Mouse (Mus musculus): ENCODE results near the gene Cacna1c. TPM values are rescaled to one million over a fixed set of nuclear protein-coding genes. Genes with fewer than 3 reads are reported as not detected.

The Cacna1c gene
- total and polyA plus RNA-seq, 2 experiments from 2014 or later, result 5.1 to 39.4 TPM

- 86% methylated on average over 8 of the region's 8 CpGs for WGBS
- Histone ChIP-seq H3K4me1 (ENCODE audit: insufficient read depth, low read length) (no peaks in the 10 kb centered on the region), H3K27me3 (ENCODE audit: insufficient read depth, low read length) (no peaks in the 10 kb centered on the region), H3K27ac (no peak overlapping the region), H3K4me2 (ENCODE audit: low read depth, low read length) (no peak overlapping the region), H3K36me3 (ENCODE audit: insufficient read depth, low read length) (no peaks in the 10 kb centered on the region), H3K4me3 (ENCODE audit: low read length) (no peak overlapping the region), H3K9ac (replicated peaks; ENCODE audit: low read length) (no peak overlapping the region), H3K9me3 (ENCODE audit: low read length) (no peaks in the 10 kb centered on the region)
- DNase-seq (ENCODE audit: low spot score), result no peak
- ATAC-seq, result no peak
- TF ChIP-seq CTCF (IDR thresholded peaks at IDR 0.05; ENCODE audit: low read depth), result no peak
Observed at GRCm38 (mm10) chr6:118779201-118779600, 417.0 kb downstream of the Cacna1c start.

GRCm38 (mm10) chr6:118777457-118777856 is 418.8 kb downstream of the Cacna1c start:
- Histone ChIP-seq H3K27ac (no peak overlapping the region), H3K36me3 (ENCODE audit: insufficient read depth, low read length) (no peaks in the 10 kb centered on the region), H3K9me3 (ENCODE audit: low read length) (no peaks in the 10 kb centered on the region), H3K9ac (replicated peaks; ENCODE audit: low read length) (no peak overlapping the region), H3K4me3 (ENCODE audit: low read length) (no peak overlapping the region), H3K4me1 (ENCODE audit: insufficient read depth, low read length) (no peaks in the 10 kb centered on the region), H3K4me2 (ENCODE audit: low read depth, low read length) (no peak overlapping the region), H3K27me3 (ENCODE audit: insufficient read depth, low read length) (no peaks in the 10 kb centered on the region)
- ATAC-seq (no peak), DNase-seq (ENCODE audit: low spot score) (no peak)
- TF ChIP-seq CTCF (IDR thresholded peaks at IDR 0.05; ENCODE audit: low read depth), result no peak
- 68% methylated on average over 8 of the region's 8 CpGs for WGBS

GRCm38 (mm10) chr6:118776459-118776858 is 419.8 kb downstream of the Cacna1c start:
- H3K4me2 ChIP-seq (ENCODE audit: low read depth, low read length), result no peak overlapping the region
- ATAC-seq (peak; percentile 39; the same call in 1 of the 2 replicates), DNase-seq (ENCODE audit: low spot score) (peak; percentile 37)
- TF ChIP-seq CTCF (IDR thresholded peaks at IDR 0.05; ENCODE audit: low read depth), result no peak
- H3K27me3 ChIP-seq (ENCODE audit: insufficient read depth, low read length), result no peaks in the 10 kb centered on the region
- H3K27ac ChIP-seq, result no peak overlapping the region
- 65% methylated on average over 9 of the region's 9 CpGs for WGBS
- H3K9ac ChIP-seq (replicated peaks; ENCODE audit: low read length), result no peak overlapping the region
- H3K4me1 ChIP-seq (ENCODE audit: insufficient read depth, low read length), result no peaks in the 10 kb centered on the region
- no peak overlapping the region for H3K4me3 ChIP-seq (ENCODE audit: low read length)
- H3K9me3 ChIP-seq (ENCODE audit: low read length), result no peaks in the 10 kb centered on the region
- no peaks in the 10 kb centered on the region for H3K36me3 ChIP-seq (ENCODE audit: insufficient read depth, low read length)

GRCm38 (mm10) chr6:118772581-118772980 is 423.6 kb downstream of the Cacna1c start:
- H3K27ac ChIP-seq, result no peak overlapping the region
- H3K4me3 ChIP-seq (ENCODE audit: low read length), result no peak overlapping the region
- H3K27me3 ChIP-seq (ENCODE audit: insufficient read depth, low read length), result no peaks in the 10 kb centered on the region
- H3K4me1 ChIP-seq (ENCODE audit: insufficient read depth, low read length), result no peaks in the 10 kb centered on the region
- ATAC-seq (no peak), DNase-seq (ENCODE audit: low spot score) (no peak)
- H3K4me2 ChIP-seq (ENCODE audit: low read depth, low read length), result no peak overlapping the region
- H3K9ac ChIP-seq (replicated peaks; ENCODE audit: low read length), result no peak overlapping the region
- no peaks in the 10 kb centered on the region for H3K36me3 ChIP-seq (ENCODE audit: insufficient read depth, low read length)
- WGBS, result 92% methylated on average over 6 of the region's 6 CpGs
- H3K9me3 ChIP-seq (ENCODE audit: low read length), result no peaks in the 10 kb centered on the region
- no peak for TF ChIP-seq CTCF (IDR thresholded peaks at IDR 0.05; ENCODE audit: low read depth)

GRCm38 (mm10) chr6:118771121-118771520 is 425.1 kb downstream of the Cacna1c start:
- H3K27me3 ChIP-seq (ENCODE audit: insufficient read depth, low read length), result no peaks in the 10 kb centered on the region
- H3K9ac ChIP-seq (replicated peaks; ENCODE audit: low read length), result no peak overlapping the region
- no peak overlapping the region for H3K4me3 ChIP-seq (ENCODE audit: low read length)
- TF ChIP-seq CTCF (IDR thresholded peaks at IDR 0.05; ENCODE audit: low read depth), result no peak
- no peak for DNase-seq (ENCODE audit: low spot score)
- ATAC-seq, result no peak
- no peaks in the 10 kb centered on the region for H3K36me3 ChIP-seq (ENCODE audit: insufficient read depth, low read length)
- H3K27ac ChIP-seq, result no peak overlapping the region
- H3K9me3 ChIP-seq (ENCODE audit: low read length), result no peaks in the 10 kb centered on the region
- H3K4me1 ChIP-seq (ENCODE audit: insufficient read depth, low read length), result no peaks in the 10 kb centered on the region
- 86% methylated on average over 4 of the region's 4 CpGs for whole genome bisulfite sequencing
- H3K4me2 ChIP-seq (ENCODE audit: low read depth, low read length), result no peak overlapping the region

- no peaks in the 10 kb centered on the region for H3K4me1 ChIP-seq (ENCODE audit: insufficient read depth, low read length)
- no peaks in the 10 kb centered on the region for H3K36me3 ChIP-seq (ENCODE audit: insufficient read depth, low read length)
- H3K9ac ChIP-seq (replicated peaks; ENCODE audit: low read length), result no peak overlapping the region
- DNase-seq (ENCODE audit: low spot score) (no peak), ATAC-seq (no peak)
- no peak overlapping the region for H3K4me3 ChIP-seq (ENCODE audit: low read length)
- no peaks in the 10 kb centered on the region for H3K9me3 ChIP-seq (ENCODE audit: low read length)
- H3K27ac ChIP-seq, result no peak overlapping the region
- WGBS, result 80% methylated on average over 6 of the region's 6 CpGs
- no peaks in the 10 kb centered on the region for H3K27me3 ChIP-seq (ENCODE audit: insufficient read depth, low read length)
- no peak overlapping the region for H3K4me2 ChIP-seq (ENCODE audit: low read depth, low read length)
- no peak for TF ChIP-seq CTCF (IDR thresholded peaks at IDR 0.05; ENCODE audit: low read depth)
Observed at GRCm38 (mm10) chr6:118770396-118770795, 425.8 kb downstream of the Cacna1c start.

GRCm38 (mm10) chr6:118769792-118770191 is 426.4 kb downstream of the Cacna1c start:
- Histone ChIP-seq H3K36me3 (ENCODE audit: insufficient read depth, low read length) (no peaks in the 10 kb centered on the region), H3K27me3 (ENCODE audit: insufficient read depth, low read length) (no peaks in the 10 kb centered on the region), H3K4me3 (ENCODE audit: low read length) (no peak overlapping the region), H3K27ac (no peak overlapping the region), H3K9me3 (ENCODE audit: low read length) (no peaks in the 10 kb centered on the region), H3K4me2 (ENCODE audit: low read depth, low read length) (no peak overlapping the region), H3K4me1 (ENCODE audit: insufficient read depth, low read length) (no peaks in the 10 kb centered on the region), H3K9ac (replicated peaks; ENCODE audit: low read length) (no peak overlapping the region)
- no peak for TF ChIP-seq CTCF (IDR thresholded peaks at IDR 0.05; ENCODE audit: low read depth)
- ATAC-seq (no peak), DNase-seq (ENCODE audit: low spot score) (no peak)
- 92% methylated on average over 8 of the region's 8 CpGs for WGBS

All from hindbrain, postnatal 0 days (tissue).